Mouse (Mus musculus) heart, adult 2 months (tissue): Measurements from ENCODE around the gene Gm28053.

ENCODE experiments used
- CTCF ChIP-seq: fragments of 200-600 bp; IDR thresholded peaks from 2 replicates; pipeline ENCODE4 v1.8.1; 2022; ENCODE audit warnings: antibody characterized with exemption, mild to moderate bottlenecking, moderate library complexity
- POLR2A ChIP-seq: fragments of 200-500 bp; IDR thresholded peaks from 2 replicates; pipeline ENCODE4 v1.6.1; 2011; ENCODE audit warnings: mild to moderate bottlenecking, low read depth, low read length, control low read depth; ENCODE audit not compliant: insufficient read depth

GRCm38 (mm10) chr6:48738961-48739779 lies 20.8 kb downstream of the Gm28053 start, which contains the start of gene Gimap1:
- no peak for TF ChIP-seq CTCF
- peak; percentile 95 for TF ChIP-seq POLR2A
